ENCODE assay signal across 8 mouse cellular contexts in the genomic region with DNA sequence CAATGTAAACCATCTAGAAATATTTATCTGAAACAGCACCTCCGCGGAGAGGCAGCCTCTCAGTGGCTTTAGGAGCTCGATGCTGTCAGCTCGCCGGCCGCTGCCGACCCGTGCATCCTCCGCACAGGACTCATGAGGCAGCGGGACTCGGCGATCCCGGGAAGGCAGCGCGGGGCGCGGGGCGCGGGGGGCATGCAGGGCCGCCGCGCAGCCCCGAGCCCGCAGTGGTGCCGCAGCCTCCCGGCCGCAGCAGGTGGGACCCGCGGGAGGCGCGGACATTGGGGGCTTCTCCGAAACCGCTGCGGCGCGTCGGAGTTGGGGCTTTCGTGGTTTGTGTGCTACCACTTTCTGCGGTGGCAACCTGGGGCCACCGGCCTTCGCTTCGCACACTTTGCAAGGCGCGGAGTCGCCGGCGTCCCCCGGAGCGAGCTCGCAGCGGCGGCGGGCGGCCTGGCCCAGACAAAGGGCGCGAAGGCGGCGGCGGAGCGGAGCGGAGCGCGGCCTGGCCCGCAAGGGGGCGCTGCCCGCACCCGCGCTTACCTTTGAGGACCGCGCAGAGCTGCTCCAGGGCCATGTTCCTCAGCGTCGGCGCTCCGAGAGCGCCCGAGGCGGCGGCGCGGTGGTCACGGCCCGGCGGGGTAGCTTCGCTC. TPM values are rescaled to one million over a fixed set of nuclear protein-coding genes. Genes with fewer than 3 reads are reported as not detected.
DNase-seq lines count a peak whose midpoint lies in the region; ATAC-seq lines count a peak whose summit lies in the region.

No protein-coding gene starts in this region.

- peak overlapping the region; percentile 84 for H3K4me2 ChIP-seq in hindbrain, embryonic 16.5 days (ENCODE audit: low read length)

- no peaks in the 10 kb centered on the region for H3K9me3 ChIP-seq in hindbrain, embryonic 16.5 days (ENCODE audit: control insufficient read depth, low read length)

- peak; percentile 84 for DNase-seq in ZHBTc4 (ENCODE audit: low read depth, low spot score)
- peak; percentile 66 for DNase-seq in cerebellum, adult 9-10 months
- peak; percentile 85 for DNase-seq in forelimb bud, embryonic 11.5 days (ENCODE audit: low read depth, low spot score)
- peak; percentile 54 to 55 for DNase-seq in left cerebral cortex, adult 18-20 months (ENCODE audit: low spot score in 2 of 2)
- DNase-seq in lung, postnatal 4 days = peak; percentile 34 to 66
- DNase-seq in right cerebral cortex, postnatal 10 days (ENCODE audit: low spot score in 2 of 2) = peak; percentile 70 to 76

- H3K9ac ChIP-seq in hindbrain, embryonic 16.5 days (ENCODE audit: low read depth, low read length) = peak overlapping the region; percentile 92

- 2% methylated on average over 57 of the region's 84 CpGs for WGBS in hindbrain, embryonic 16.5 days

- ATAC-seq in hindbrain, embryonic 16.5 days = peak; percentile 97
- no peak for ATAC-seq in monocyte, adult 5-6 weeks (replicated peaks; ENCODE audit: insufficient number of reproducible peaks, low FRiP score, low TSS enrichment, poor library complexity, severe bottlenecking)

- H3K4me3 ChIP-seq in hindbrain, embryonic 16.5 days (ENCODE audit: low read length) = peak overlapping the region; percentile 89

- no peaks in the 10 kb centered on the region for H3K27me3 ChIP-seq in hindbrain, embryonic 16.5 days (replicated peaks; ENCODE audit: control insufficient read depth, insufficient read depth, low read length)

- no peaks in the 10 kb centered on the region for H3K36me3 ChIP-seq in hindbrain, embryonic 16.5 days (ENCODE audit: control insufficient read depth, insufficient read depth, low read length)

- H3K4me1 ChIP-seq in hindbrain, embryonic 16.5 days (ENCODE audit: control insufficient read depth, insufficient read depth, low read depth, low read length) = no peaks in the 10 kb centered on the region

- peak overlapping the region; percentile 95 for H3K27ac ChIP-seq in hindbrain, embryonic 16.5 days (ENCODE audit: low read depth, low read length)

RNA-seq across cellular contexts. Expression of a gene that starts 0.5 kb away (rescaled TPM):
- 52.4 and 57.7 TPM in 2 replicates for polyA plus RNA-seq in hindbrain, embryonic 16.5 days (2015; fragmentation: Nextera tagmentation; extraction: Ambion mirVana)
- 10 to 100 TPM; 57.6 to 59.0 TPM for total RNA-seq in left cerebral cortex, adult 18-20 months (2021)
- total RNA-seq in monocyte, adult 5-6 weeks (2017) = 0.39 to 1.4 TPM (median 0.86 TPM) in 3 replicates

Comparison
In these comparisons a context has a peak if more than half of its experiments do, and no peak if none do; other contexts are left out.
1. RNA of a gene that starts 0.5 kb away (total RNA-seq): 57.6 to 59.0 TPM in left cerebral cortex, adult 18-20 months; 0.39 to 1.4 TPM in monocyte, adult 5-6 weeks; every median in the first group is over 10 times any median in the second.
2. Peak in every context shown above with its lines, with median percentiles within 50 percentile points of each other: DNase-seq.